Mouse (Mus musculus) myocyte (in vitro differentiated cells): Measurements from ENCODE around the gene Th.

Experiments
- CEBPB ChIP-seq: IDR thresholded peaks from 2 replicates; pipeline ENCODE4 v1.6.1; 2011; ENCODE audit warnings: mild to moderate bottlenecking, moderate library complexity; ENCODE audit not compliant: poor library complexity, insufficient read depth, severe bottlenecking
- E2F4 ChIP-seq: IDR thresholded peaks from one replicate; pipeline ENCODE4 v1.6.1; 2011; ENCODE audit warnings: mild to moderate bottlenecking, control low read depth, moderate library complexity; ENCODE audit not compliant: insufficient read depth
- MAX ChIP-seq: IDR thresholded peaks from one replicate; pipeline ENCODE4 v1.6.1; 2011; ENCODE audit warnings: low read depth, mild to moderate bottlenecking, control low read depth
- MYOD1 ChIP-seq, 3 experiments: IDR thresholded peaks; one replicate each; pipeline ENCODE4 v1.6.1; 2011; ENCODE audit warnings: control low read depth in 2 of 3, low read depth in 2 of 3, mild to moderate bottlenecking in 2 of 3, moderate library complexity in 1 of 3; ENCODE audit not compliant: insufficient read length in 2 of 3, control insufficient read depth in 1 of 3
- MYOG ChIP-seq, 3 experiments: IDR thresholded peaks; one replicate each; pipeline ENCODE4 v1.6.1; 2011; ENCODE audit warnings: control low read depth in 2 of 3, low read depth in 2 of 3, mild to moderate bottlenecking in 2 of 3; ENCODE audit not compliant: insufficient read length in 2 of 3, control insufficient read depth in 1 of 3, insufficient read depth in 1 of 3
- POLR2A ChIP-seq: IDR thresholded peaks from one replicate; pipeline ENCODE4 v1.6.1; 2011; ENCODE audit warnings: low read depth, mild to moderate bottlenecking, control low read depth, moderate library complexity; ENCODE audit not compliant: insufficient read length
- POLR2AphosphoS2 ChIP-seq: IDR thresholded peaks from one replicate; pipeline ENCODE4 v1.6.1; 2011; ENCODE audit warnings: low read depth, control low read depth; ENCODE audit not compliant: insufficient read length
- REST ChIP-seq: IDR thresholded peaks from one replicate; pipeline ENCODE4 v1.6.1; 2011; ENCODE audit warnings: mild to moderate bottlenecking, control low read depth, moderate library complexity; ENCODE audit not compliant: insufficient read depth, insufficient read length
- SRF ChIP-seq: IDR thresholded peaks from one replicate; pipeline ENCODE4 v1.6.1; 2011; ENCODE audit warnings: low read depth; ENCODE audit not compliant: control insufficient read depth, insufficient read length
- TCF3 ChIP-seq: IDR thresholded peaks from one replicate; pipeline ENCODE4 v1.6.1; 2011; ENCODE audit warnings: low read depth, control low read depth; ENCODE audit not compliant: insufficient read length
- USF1 ChIP-seq: IDR thresholded peaks from one replicate; pipeline ENCODE4 v1.6.1; 2011; ENCODE audit warnings: low read depth, mild to moderate bottlenecking, control low read depth, moderate library complexity

- TF ChIP-seq MYOG (IDR thresholded peaks at IDR 0.05; ENCODE audit: control insufficient read depth in 1 of 3, insufficient read depth in 1 of 3, insufficient read length in 2 of 3, low read depth in 2 of 3) (no peak), MYOD1 (IDR thresholded peaks at IDR 0.05; ENCODE audit: control insufficient read depth in 1 of 3, insufficient read length in 2 of 3, low read depth in 2 of 3) (no peak), USF1 (no peak), POLR2AphosphoS2 (no peak), REST (no peak), POLR2A (no peak), CEBPB (no peak), MAX (no peak), SRF (no peak), TCF3 (no peak), E2F4 (no peak)
Observed at GRCm38 (mm10) chr7:142967884-142968808, 37.2 kb upstream of the Th start.
